ENCODE assay signal across 8 mouse cellular contexts in genomic region chr11:119988391-119988790, GRCm38 (mm10). TPM values are rescaled to one million over a fixed set of nuclear protein-coding genes. Genes with fewer than 3 reads are reported as not detected.
A peak's percentile ranks its signal among the peaks of the same experiment; 100 is the strongest.
DNase-seq lines count a peak whose midpoint lies in the region; ATAC-seq and TF ChIP-seq lines count a peak whose summit lies in the region.

No protein-coding gene starts in this region.

- no peaks in the 10 kb centered on the region for H3K27me3 ChIP-seq in lung, embryonic 15.5 days
- no peaks in the 10 kb centered on the region for H3K27me3 ChIP-seq in intestine, embryonic 16.5 days (replicated peaks; ENCODE audit: control insufficient read depth, insufficient read depth, low read length)
- H3K27me3 ChIP-seq in stomach, embryonic 15.5 days (replicated peaks), result no peaks in the 10 kb centered on the region

- peak; percentile 24 for DNase-seq in cerebellum, adult 11 months
- DNase-seq in cerebellum, adult 11-12 months, result no peak
- DNase-seq in lung, adult 2 months, result no peak
- DNase-seq in B cell, adult 2 months, result no peak

- H3K27ac ChIP-seq in lung, embryonic 15.5 days, result peak overlapping the region; percentile 68
- peak overlapping the region; percentile 27; the same call in 1 of the 2 replicates for H3K27ac ChIP-seq in intestine, embryonic 16.5 days (ENCODE audit: low read length)
- H3K27ac ChIP-seq in stomach, embryonic 15.5 days, result peak overlapping the region; percentile 76

- 88% methylated on average over 7 of the region's 7 CpGs for WGBS in lung, embryonic 15.5 days
- WGBS in lung, adult 2 months, result 69% methylated on average over 7 of the region's 7 CpGs
- WGBS in intestine, embryonic 16.5 days, result 90% methylated on average over 7 of the region's 7 CpGs
- 80% methylated on average over 7 of the region's 7 CpGs for WGBS in stomach, embryonic 15.5 days

- no peak for ATAC-seq in lung, embryonic 15.5 days (ENCODE audit: borderline replicate concordance, extremely low read depth, low FRiP score, low TSS enrichment)
- ATAC-seq in intestine, embryonic 16.5 days, result no peak
- no peak for ATAC-seq in stomach, embryonic 15.5 days (ENCODE audit: insufficient read depth, low FRiP score, low read depth)
- ATAC-seq in granulocyte monocyte progenitor cell, adult 5-6 weeks (replicated peaks; ENCODE audit: poor library complexity, severe bottlenecking), result no peak

- 0 out of 2 replicates have a peak, but pooled peaks cover 7% of the 10 kb centered on the region for H3K36me3 ChIP-seq in lung, embryonic 15.5 days
- H3K36me3 ChIP-seq in intestine, embryonic 16.5 days (ENCODE audit: control insufficient read depth, insufficient read depth, low read length), result no peaks in the 10 kb centered on the region
- no peaks in the 10 kb centered on the region; the same call in 1 of the 2 replicates for H3K36me3 ChIP-seq in stomach, embryonic 15.5 days

- no peak overlapping the region for H3K4me2 ChIP-seq in lung, embryonic 15.5 days
- no peak overlapping the region for H3K4me2 ChIP-seq in intestine, embryonic 16.5 days (ENCODE audit: low read depth, low read length)
- H3K4me2 ChIP-seq in stomach, embryonic 15.5 days, result no peak overlapping the region

- no peak for TF ChIP-seq POLR2A in lung, adult 2 months (IDR thresholded peaks at IDR 0.05; ENCODE audit: borderline replicate concordance, extremely low read depth, low read depth, low read length)

- H3K4me3 ChIP-seq in lung, embryonic 15.5 days, result no peak overlapping the region
- no peak overlapping the region for H3K4me3 ChIP-seq in lung, adult 2 months (replicated peaks; ENCODE audit: extremely low read depth, low read depth, low read length)
- H3K4me3 ChIP-seq in intestine, embryonic 16.5 days (ENCODE audit: low read length), result no peak overlapping the region
- H3K4me3 ChIP-seq in stomach, embryonic 15.5 days (replicated peaks), result no peak overlapping the region

- TF ChIP-seq CTCF in lung, adult 2 months (IDR thresholded peaks at IDR 0.05; ENCODE audit: insufficient read depth, low read length), result no peak

- no peaks in the 10 kb centered on the region for H3K9me3 ChIP-seq in lung, embryonic 15.5 days
- H3K9me3 ChIP-seq in intestine, embryonic 16.5 days (ENCODE audit: control insufficient read depth, low read length), result no peaks in the 10 kb centered on the region
- H3K9me3 ChIP-seq in stomach, embryonic 15.5 days, result no peaks in the 10 kb centered on the region

- H3K4me1 ChIP-seq in lung, embryonic 15.5 days, result peaks cover 39% of the 10 kb centered on the region
- H3K4me1 ChIP-seq in lung, adult 2 months (ENCODE audit: control insufficient read depth, insufficient read depth, low read length), result peaks cover 33% of the 10 kb centered on the region
- peaks cover 24% of the 10 kb centered on the region for H3K4me1 ChIP-seq in intestine, embryonic 16.5 days (ENCODE audit: control insufficient read depth, insufficient read depth, low read length)
- peaks cover 34% of the 10 kb centered on the region for H3K4me1 ChIP-seq in stomach, embryonic 15.5 days

- no peak overlapping the region for H3K9ac ChIP-seq in lung, embryonic 15.5 days
- H3K9ac ChIP-seq in intestine, embryonic 16.5 days (ENCODE audit: low read depth, low read length), result no peak overlapping the region
- no peak overlapping the region for H3K9ac ChIP-seq in stomach, embryonic 15.5 days

RNA-seq across cellular contexts. Expression of gene Baiap2, which starts 45.8 kb away (rescaled TPM):
- polyA plus RNA-seq in lung, embryonic 15.5 days (2015; fragmentation: Nextera tagmentation; extraction: Ambion mirVana), result 26.2 and 28.9 TPM in 2 replicates
- polyA plus RNA-seq in lung, adult 2 months (2012; rRNA removed), result 83.7 and 92.9 TPM in 2 replicates
- polyA plus RNA-seq in intestine, embryonic 16.5 days (2015; fragmentation: Nextera tagmentation; extraction: Ambion mirVana), result 10.1 and 11.8 TPM in 2 replicates
- polyA plus RNA-seq in stomach, embryonic 15.5 days (2015; fragmentation: Nextera tagmentation; extraction: Ambion mirVana), result 24.8 and 30.9 TPM in 2 replicates
- 8.0 and 10.6 TPM in 2 replicates for total RNA-seq in granulocyte monocyte progenitor cell, adult 5-6 weeks (2014; fragmentation: Nextera tagmentation)
- 5.9 and 23.5 TPM in 2 replicates for total RNA-seq in granulocyte monocyte progenitor cell, adult 5-6 weeks (2017)

RNA-seq across cellular contexts. Expression of gene Aatk, which starts 58.6 kb away (rescaled TPM):
- 2.1 and 3.3 TPM in 2 replicates for polyA plus RNA-seq in lung, embryonic 15.5 days (2015; fragmentation: Nextera tagmentation; extraction: Ambion mirVana)
- 28.9 and 38.7 TPM in 2 replicates for polyA plus RNA-seq in lung, adult 2 months (2012; rRNA removed)
- polyA plus RNA-seq in intestine, embryonic 16.5 days (2015; fragmentation: Nextera tagmentation; extraction: Ambion mirVana), result 1.7 and 2.3 TPM in 2 replicates
- 3.8 and 4.5 TPM in 2 replicates for polyA plus RNA-seq in stomach, embryonic 15.5 days (2015; fragmentation: Nextera tagmentation; extraction: Ambion mirVana)
- total RNA-seq in granulocyte monocyte progenitor cell, adult 5-6 weeks (2014; fragmentation: Nextera tagmentation), result 8.3 and 15.1 TPM in 2 replicates
- 5.2 and 8.3 TPM in 2 replicates for total RNA-seq in granulocyte monocyte progenitor cell, adult 5-6 weeks (2017)
